Mouse (Mus musculus): Measurements from ENCODE around the gene Tmem39a. TPM values are rescaled to one million over a fixed set of nuclear protein-coding genes. Genes with fewer than 3 reads are reported as not detected.

The Tmem39a gene
- total and polyA plus RNA-seq, 3 experiments, result 17.3 to 148 (median 53.5) TPM

GRCm38 (mm10) chr16:38619054-38619453 lies 60.6 kb downstream of the Tmem39a start:
- Histone ChIP-seq H3K36me3 (replicated peaks) (no peaks in the 10 kb centered on the region), H3K4me1 (ENCODE audit: insufficient read depth, low read depth, low read length) (no peaks in the 10 kb centered on the region), H3K9me3 (replicated peaks) (peaks cover 9% of the 10 kb centered on the region), H3K27me3 (ENCODE audit: insufficient read depth, low read length) (peaks cover 18% of the 10 kb centered on the region), H3K4me3 (ENCODE audit: low read depth, low read length) (no peak overlapping the region)
- ATAC-seq (ENCODE audit: extremely low read depth, insufficient number of reproducible peaks, low FRiP score, poor library complexity, severe bottlenecking) (no peak), DNase-seq (ENCODE audit: low spot score) (peak; percentile 6)
- no peak for TF ChIP-seq GATA2 (IDR thresholded peaks at IDR 0.05; ENCODE audit: borderline replicate concordance, low read depth, low read length)
- no peak for TF ChIP-seq TAL1 (conservative IDR thresholded peaks at IDR 0.05; ENCODE audit: low read depth, low read length)
- TF ChIP-seq GATA1 (IDR thresholded peaks at IDR 0.05; ENCODE audit: borderline replicate concordance, low read length), result no peak
- TF ChIP-seq CTCF (IDR thresholded peaks at IDR 0.05; ENCODE audit: low read depth, low read length), result no peak
- no peak for TF ChIP-seq POLR2AphosphoS5 (IDR thresholded peaks at IDR 0.05; ENCODE audit: insufficient replicate concordance, low read depth, low read length)

GRCm38 (mm10) chr16:38620696-38621450 lies 62.4 kb downstream of the Tmem39a start:
- Histone ChIP-seq H3K4me1 (ENCODE audit: insufficient read depth, low read depth, low read length) (no peaks in the 10 kb centered on the region), H3K9me3 (replicated peaks) (no peaks in the 10 kb centered on the region), H3K36me3 (replicated peaks) (no peaks in the 10 kb centered on the region), H3K4me3 (ENCODE audit: low read depth, low read length) (no peak overlapping the region), H3K27me3 (ENCODE audit: insufficient read depth, low read length) (peaks cover 26% of the 10 kb centered on the region)
- DNase-seq (ENCODE audit: low spot score) (no peak), ATAC-seq (ENCODE audit: extremely low read depth, insufficient number of reproducible peaks, low FRiP score, poor library complexity, severe bottlenecking) (no peak)
- TF ChIP-seq GATA1 (IDR thresholded peaks at IDR 0.05; ENCODE audit: borderline replicate concordance, low read length), result no peak
- TF ChIP-seq GATA2 (IDR thresholded peaks at IDR 0.05; ENCODE audit: borderline replicate concordance, low read depth, low read length), result no peak
- no peak for TF ChIP-seq POLR2AphosphoS5 (IDR thresholded peaks at IDR 0.05; ENCODE audit: insufficient replicate concordance, low read depth, low read length)
- TF ChIP-seq TAL1 (conservative IDR thresholded peaks at IDR 0.05; ENCODE audit: low read depth, low read length), result no peak
- no peak for TF ChIP-seq CTCF (IDR thresholded peaks at IDR 0.05; ENCODE audit: low read depth, low read length)

- no peaks in the 10 kb centered on the region for H3K36me3 ChIP-seq (replicated peaks)
- peaks cover 25% of the 10 kb centered on the region for H3K27me3 ChIP-seq (ENCODE audit: insufficient read depth, low read length)
- DNase-seq (ENCODE audit: low spot score) (no peak), ATAC-seq (ENCODE audit: extremely low read depth, insufficient number of reproducible peaks, low FRiP score, poor library complexity, severe bottlenecking) (no peak)
- no peak for TF ChIP-seq GATA1 (IDR thresholded peaks at IDR 0.05; ENCODE audit: borderline replicate concordance, low read length)
- no peak for TF ChIP-seq CTCF (IDR thresholded peaks at IDR 0.05; ENCODE audit: low read depth, low read length)
- no peak for TF ChIP-seq POLR2AphosphoS5 (IDR thresholded peaks at IDR 0.05; ENCODE audit: insufficient replicate concordance, low read depth, low read length)
- no peak for TF ChIP-seq TAL1 (conservative IDR thresholded peaks at IDR 0.05; ENCODE audit: low read depth, low read length)
- no peak for TF ChIP-seq GATA2 (IDR thresholded peaks at IDR 0.05; ENCODE audit: borderline replicate concordance, low read depth, low read length)
- no peaks in the 10 kb centered on the region for H3K4me1 ChIP-seq (ENCODE audit: insufficient read depth, low read depth, low read length)
- no peak overlapping the region for H3K4me3 ChIP-seq (ENCODE audit: low read depth, low read length)
- no peaks in the 10 kb centered on the region for H3K9me3 ChIP-seq (replicated peaks)
Observed at GRCm38 (mm10) chr16:38622283-38622682, 63.8 kb downstream of the Tmem39a start.

GRCm38 (mm10) chr16:38624303-38624702 lies 65.8 kb downstream of the Tmem39a start:
- no peak for TF ChIP-seq GATA1 (IDR thresholded peaks at IDR 0.05; ENCODE audit: borderline replicate concordance, low read length)
- no peak for TF ChIP-seq CTCF (IDR thresholded peaks at IDR 0.05; ENCODE audit: low read depth, low read length)
- no peak for TF ChIP-seq POLR2AphosphoS5 (IDR thresholded peaks at IDR 0.05; ENCODE audit: insufficient replicate concordance, low read depth, low read length)
- no peak for TF ChIP-seq GATA2 (IDR thresholded peaks at IDR 0.05; ENCODE audit: borderline replicate concordance, low read depth, low read length)
- TF ChIP-seq TAL1 (conservative IDR thresholded peaks at IDR 0.05; ENCODE audit: low read depth, low read length), result no peak

GRCm38 (mm10) chr16:38625411-38625810 lies 66.9 kb downstream of the Tmem39a start:
- no peaks in the 10 kb centered on the region for H3K9me3 ChIP-seq (replicated peaks)
- H3K4me3 ChIP-seq (ENCODE audit: low read depth, low read length), result no peak overlapping the region
- peaks cover 37% of the 10 kb centered on the region for H3K27me3 ChIP-seq (ENCODE audit: insufficient read depth, low read length)
- H3K4me1 ChIP-seq (ENCODE audit: insufficient read depth, low read depth, low read length), result no peaks in the 10 kb centered on the region
- TF ChIP-seq GATA2 (IDR thresholded peaks at IDR 0.05; ENCODE audit: borderline replicate concordance, low read depth, low read length) (no peak), CTCF (IDR thresholded peaks at IDR 0.05; ENCODE audit: low read depth, low read length) (no peak), TAL1 (conservative IDR thresholded peaks at IDR 0.05; ENCODE audit: low read depth, low read length) (no peak), POLR2AphosphoS5 (IDR thresholded peaks at IDR 0.05; ENCODE audit: insufficient replicate concordance, low read depth, low read length) (no peak), GATA1 (IDR thresholded peaks at IDR 0.05; ENCODE audit: borderline replicate concordance, low read length) (no peak)
- no peak for ATAC-seq (ENCODE audit: extremely low read depth, insufficient number of reproducible peaks, low FRiP score, poor library complexity, severe bottlenecking)
- H3K36me3 ChIP-seq (replicated peaks), result no peaks in the 10 kb centered on the region
- DNase-seq (ENCODE audit: low spot score), result no peak

More at GRCm38 (mm10) chr16:38624303-38624702, 65.8 kb downstream of the Tmem39a start:
- no peak overlapping the region for H3K4me3 ChIP-seq (ENCODE audit: low read depth, low read length)
- H3K36me3 ChIP-seq (replicated peaks), result no peaks in the 10 kb centered on the region
- DNase-seq (ENCODE audit: low spot score), result no peak
- no peak for ATAC-seq (ENCODE audit: extremely low read depth, insufficient number of reproducible peaks, low FRiP score, poor library complexity, severe bottlenecking)
- H3K9me3 ChIP-seq (replicated peaks), result no peaks in the 10 kb centered on the region
- H3K27me3 ChIP-seq (ENCODE audit: insufficient read depth, low read length), result peaks cover 37% of the 10 kb centered on the region
- H3K4me1 ChIP-seq (ENCODE audit: insufficient read depth, low read depth, low read length), result no peaks in the 10 kb centered on the region

- no peak for ATAC-seq (ENCODE audit: extremely low read depth, insufficient number of reproducible peaks, low FRiP score, poor library complexity, severe bottlenecking)
- H3K27me3 ChIP-seq (ENCODE audit: insufficient read depth, low read length), result peaks cover 33% of the 10 kb centered on the region
- no peak for DNase-seq (ENCODE audit: low spot score)
- H3K4me3 ChIP-seq (ENCODE audit: low read depth, low read length), result no peak overlapping the region
- H3K36me3 ChIP-seq (replicated peaks), result no peaks in the 10 kb centered on the region
- no peaks in the 10 kb centered on the region for H3K9me3 ChIP-seq (replicated peaks)
- no peak for TF ChIP-seq GATA1 (IDR thresholded peaks at IDR 0.05; ENCODE audit: borderline replicate concordance, low read length)
- TF ChIP-seq CTCF (IDR thresholded peaks at IDR 0.05; ENCODE audit: low read depth, low read length), result no peak
- no peak for TF ChIP-seq POLR2AphosphoS5 (IDR thresholded peaks at IDR 0.05; ENCODE audit: insufficient replicate concordance, low read depth, low read length)
- TF ChIP-seq GATA2 (IDR thresholded peaks at IDR 0.05; ENCODE audit: borderline replicate concordance, low read depth, low read length), result no peak
- no peak for TF ChIP-seq TAL1 (conservative IDR thresholded peaks at IDR 0.05; ENCODE audit: low read depth, low read length)
- no peaks in the 10 kb centered on the region for H3K4me1 ChIP-seq (ENCODE audit: insufficient read depth, low read depth, low read length)
Observed at GRCm38 (mm10) chr16:38625811-38626369, 67.4 kb downstream of the Tmem39a start.
